Mouse (Mus musculus) layer of hippocampus, postnatal 25 days (tissue): ENCODE measurements around the gene Acin1. TPM values are rescaled to one million over a fixed set of nuclear protein-coding genes. Genes with fewer than 3 reads are reported as not detected.
A peak's percentile ranks its signal among the peaks of the same experiment; 100 is the strongest.

Source experiments
- DNase-seq, 2 experiments: peaks; one replicate each; pipeline ENCODE4 v3.0.0; 2022; ENCODE audit warnings: mixed read lengths in 2 of 2, low spot score in 1 of 2; ENCODE audit errors: extremely low spot score in 1 of 2
- total RNA-seq, 2 experiments: library from RNA; stranded (reverse); gene quantifications; 2 replicates each; pipeline ENCODE4 v1.2.3; 2021

Gene Acin1
- 100 to 1,000 TPM; 172 to 215 TPM for total RNA-seq

DNA sequence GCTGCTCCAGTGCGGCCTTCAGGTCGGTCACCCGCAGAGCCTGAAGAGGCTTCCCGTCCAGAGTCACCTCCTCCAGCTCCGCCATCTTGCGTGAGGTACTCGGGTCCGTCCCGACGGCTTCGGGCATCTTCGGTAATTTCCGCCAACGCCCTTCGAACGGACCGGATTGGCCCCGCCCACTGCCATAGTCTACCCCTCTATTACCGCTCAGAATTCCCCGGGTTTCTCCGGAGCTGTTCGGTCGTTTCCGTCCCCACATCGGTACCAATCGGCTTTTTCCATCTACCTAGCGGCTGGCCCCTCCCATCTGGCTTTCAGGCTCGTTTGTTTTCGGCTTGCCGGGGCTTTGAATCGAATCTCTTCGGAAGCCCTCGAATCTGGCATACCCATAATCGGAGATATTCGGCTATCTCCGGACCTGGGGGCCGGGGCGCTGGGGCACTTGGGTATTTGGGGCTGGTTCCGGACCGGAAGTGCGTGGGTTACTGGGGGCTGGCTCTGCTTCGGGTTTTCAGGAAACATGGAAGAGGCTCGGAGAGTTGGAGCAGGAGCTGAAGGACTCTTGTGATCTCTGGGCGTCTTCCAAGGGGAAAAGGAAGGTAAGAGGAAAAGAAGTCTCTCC is at the start of gene Acin1:
TSS of gene Acin1 (minus strand) at position 410 of the 622 bp plus-strand sequence.
- DNase-seq, result peak; percentile 100

DNA sequence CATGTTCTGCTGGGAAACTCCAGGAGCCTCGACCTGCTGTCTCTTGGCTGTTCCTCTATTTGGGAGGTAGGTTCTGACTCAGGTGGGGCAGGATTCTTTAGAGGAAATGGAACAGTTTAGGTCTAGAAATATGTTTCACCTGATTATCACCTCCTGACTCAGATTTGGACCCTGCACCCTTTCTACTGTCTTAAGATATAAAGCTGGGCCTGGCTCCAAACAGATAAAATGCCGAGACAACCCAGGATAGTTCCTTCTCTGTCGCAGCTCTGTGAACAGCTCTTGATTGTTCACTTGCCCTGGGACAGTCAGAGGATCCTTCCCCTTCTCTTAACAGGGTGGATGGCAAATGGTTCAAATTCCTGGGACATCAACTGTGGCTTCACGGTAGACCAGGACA is 48.5 kb upstream of the Acin1 start:
- DNase-seq, result no peak

GRCm38 (mm10) chr14:54734004-54734403 is 47.3 kb upstream of the Acin1 start:
- no peak for DNase-seq

GRCm38 (mm10) chr14:54732206-54732605 is 45.5 kb upstream of the Acin1 start:
- DNase-seq, result no peak

DNA sequence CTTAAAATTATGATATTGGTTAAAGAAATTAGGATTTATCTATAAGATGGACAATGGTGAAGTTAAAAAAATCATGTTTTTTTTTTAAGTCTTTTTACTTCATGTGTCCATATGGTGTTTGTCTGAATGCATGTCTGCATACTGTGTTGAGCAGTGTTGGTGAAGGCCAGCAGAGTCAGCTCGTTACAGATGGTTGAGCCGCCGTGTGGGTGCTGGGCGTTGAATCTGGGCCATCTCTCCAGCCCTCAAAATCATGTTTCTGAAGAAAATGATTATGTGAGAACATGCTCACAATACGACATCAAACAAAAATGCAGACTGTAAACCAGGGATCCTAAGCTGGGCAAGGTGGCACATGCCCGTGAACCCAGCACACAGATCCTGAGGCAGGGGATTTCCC is 43.6 kb upstream of the Acin1 start:
- no peak for DNase-seq

- DNase-seq, result no peak
Measured at GRCm38 (mm10) chr14:54728823-54729653, 42.3 kb upstream of the Acin1 start.

- DNase-seq, result no peak
Measured at GRCm38 (mm10) chr14:54727565-54727964, 40.8 kb upstream of the Acin1 start.

- no peak for DNase-seq
Measured at GRCm38 (mm10) chr14:54724049-54724448, 37.3 kb upstream of the Acin1 start.

- DNase-seq, result no peak
Measured at GRCm38 (mm10) chr14:54721711-54722110, 35.0 kb upstream of the Acin1 start.

GRCm38 (mm10) chr14:54720654-54721350 is 34.1 kb upstream of the Acin1 start:
- DNase-seq, result no peak

GRCm38 (mm10) chr14:54720041-54720440 is 33.3 kb upstream of the Acin1 start:
- DNase-seq, result no peak

DNA sequence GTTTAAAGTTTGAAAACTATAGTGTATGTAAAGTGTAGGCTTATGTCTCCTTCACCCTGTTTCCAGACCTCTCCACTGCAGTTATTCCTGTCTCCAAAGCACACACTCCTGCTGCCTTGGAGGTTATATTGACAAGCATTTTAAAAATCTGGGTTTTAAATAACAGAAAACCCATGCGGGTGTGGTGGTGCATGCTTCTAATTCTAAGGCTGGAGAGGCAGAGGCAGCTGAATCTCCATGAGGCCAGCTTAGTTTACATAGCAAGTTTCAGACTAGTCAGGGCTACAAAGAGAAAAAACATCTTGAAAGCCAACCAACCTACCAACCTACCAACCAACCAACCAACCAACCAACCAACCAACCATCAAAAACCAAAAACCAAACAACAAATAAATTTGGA is 28.7 kb upstream of the Acin1 start:
- no peak for DNase-seq

GRCm38 (mm10) chr14:54714617-54715081 is 27.9 kb upstream of the Acin1 start:
- no peak for DNase-seq

GRCm38 (mm10) chr14:54714121-54714520 is 27.4 kb upstream of the Acin1 start:
- DNase-seq, result peak; percentile 63 to 69

- DNase-seq, result no peak
Measured at GRCm38 (mm10) chr14:54712861-54713260, 26.1 kb upstream of the Acin1 start.

- no peak for DNase-seq
Measured at GRCm38 (mm10) chr14:54712074-54712473, 25.3 kb upstream of the Acin1 start, which contains the start of gene Cebpe. Cebpe (minus strand) TSS chr14:54712174.

DNA sequence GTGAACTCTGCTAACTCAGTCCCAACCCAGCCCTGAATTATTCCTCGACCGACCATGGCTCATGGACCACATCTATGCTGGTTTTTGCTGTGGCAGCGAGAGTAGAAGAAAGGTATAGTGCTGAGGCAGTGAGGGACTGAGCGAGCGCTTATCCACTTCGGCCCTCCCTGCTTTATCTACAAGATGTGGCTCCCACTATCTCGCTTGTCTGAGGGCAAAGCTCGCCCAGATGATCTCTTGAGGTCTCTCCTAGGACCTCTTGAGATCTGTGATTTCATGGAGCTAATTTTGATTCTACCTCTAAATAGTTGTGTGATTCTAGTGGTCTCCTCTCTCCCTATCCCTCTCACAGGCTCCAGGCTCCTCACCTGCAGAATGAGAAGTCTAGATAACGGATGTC is 22.3 kb upstream of the Acin1 start:
- no peak for DNase-seq

DNA sequence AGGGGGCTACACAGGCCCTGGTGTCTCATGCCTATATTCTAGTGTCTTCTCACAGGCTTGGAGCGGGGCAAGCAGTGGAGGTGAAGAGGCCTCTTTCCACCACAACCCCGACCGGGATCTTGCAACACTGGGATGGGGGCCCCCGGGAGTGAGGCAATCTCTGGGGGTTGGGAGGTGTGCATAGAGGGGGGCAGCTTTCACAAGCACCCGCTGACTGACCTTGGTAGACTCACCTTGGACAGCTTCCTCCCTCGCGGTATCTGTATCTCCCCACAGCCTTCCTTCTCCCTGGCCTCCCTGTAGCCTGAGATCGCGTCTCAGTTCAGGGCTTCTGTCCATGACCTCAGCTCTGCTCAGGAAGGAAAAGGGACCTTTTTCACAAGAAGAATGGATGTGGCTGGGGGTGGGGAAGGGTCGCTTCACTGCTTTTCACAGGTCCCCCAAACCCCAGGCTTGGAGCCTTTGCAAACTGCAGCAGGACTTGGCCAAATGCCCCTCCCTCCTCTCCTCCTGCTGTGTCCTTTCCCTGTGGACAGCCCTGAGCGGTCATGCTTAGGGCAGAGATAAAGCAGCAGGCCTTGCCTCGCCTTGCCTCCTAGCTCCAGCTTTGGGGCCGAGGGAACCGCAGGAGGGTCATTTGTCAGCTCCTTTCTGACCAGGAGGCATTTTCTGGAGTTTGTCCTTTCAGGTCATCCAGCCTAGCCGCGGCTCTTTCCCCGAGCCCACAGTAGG is 20.0 kb upstream of the Acin1 start:
- no peak for DNase-seq

- no peak for DNase-seq
Measured at GRCm38 (mm10) chr14:54705844-54706243, 19.1 kb upstream of the Acin1 start.

DNA sequence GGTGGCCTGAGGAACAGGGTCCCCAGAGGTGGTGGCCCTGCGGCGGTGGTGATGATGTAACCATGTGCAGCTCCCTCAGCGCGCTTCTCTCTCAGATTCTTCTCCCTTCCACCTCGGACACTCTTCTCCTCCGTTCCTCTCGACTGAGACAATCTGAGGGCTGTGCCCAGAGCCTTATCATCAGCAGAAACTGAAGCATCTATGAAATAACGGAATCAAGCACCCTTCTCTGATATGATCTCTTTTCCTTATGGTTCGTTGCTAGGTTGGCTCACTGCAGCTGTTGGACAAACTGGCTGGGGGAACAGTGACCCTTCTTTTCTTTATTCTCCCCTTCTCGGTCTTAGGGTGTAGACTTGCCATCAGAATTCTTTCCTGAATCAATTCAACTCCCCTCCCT is 16.5 kb upstream of the Acin1 start:
- DNase-seq, result no peak
